Mouse (Mus musculus) hindbrain, postnatal 0 days (tissue): Measurements from ENCODE around the gene Ggt1. TPM values are rescaled to one million over a fixed set of nuclear protein-coding genes. Genes with fewer than 3 reads are reported as not detected.

Experiments used
- ATAC-seq: fragments of 200-750 bp; cut with Nextera tagmentation; 2 replicates; pipeline ENCODE4 v1.8.0; 2017; ENCODE audit warnings: mild to moderate bottlenecking, moderate TSS enrichment, moderate library complexity
- DNase-seq: peaks from one replicate; pipeline ENCODE4 v3.0.0-alpha.2; 2015; ENCODE audit warnings: low spot score
- H3K27ac ChIP-seq: fragments of 300-500 bp; sonication (generic); 2 replicates; pipeline ENCODE4 v1.5.1; 2014; ENCODE audit warnings: mild to moderate bottlenecking
- H3K27me3 ChIP-seq: fragments of 300-500 bp; sonication (generic); 2 replicates; pipeline ENCODE4 v1.6.1; 2014; ENCODE audit warnings: low read length, mixed read lengths; ENCODE audit not compliant: insufficient read depth
- H3K36me3 ChIP-seq: fragments of 300-500 bp; sonication (generic); 2 replicates; pipeline ENCODE4 v1.6.1; 2014; ENCODE audit warnings: low read length, mixed read lengths; ENCODE audit not compliant: insufficient read depth
- H3K4me1 ChIP-seq: fragments of 300-500 bp; sonication (generic); 2 replicates; pipeline ENCODE4 v1.6.1; 2014; ENCODE audit warnings: antibody characterized with exemption, low read length, mixed read lengths; ENCODE audit not compliant: insufficient read depth
- H3K4me2 ChIP-seq: fragments of 300-500 bp; sonication (generic); 2 replicates; pipeline ENCODE4 v1.6.1; 2014; ENCODE audit warnings: low read depth, mild to moderate bottlenecking, low read length, moderate library complexity, mixed read lengths
- H3K4me3 ChIP-seq: fragments of 300-500 bp; sonication (generic); 2 replicates; pipeline ENCODE4 v1.5.1; 2014; ENCODE audit warnings: low read length
- H3K9ac ChIP-seq: fragments of 300-500 bp; sonication (generic); replicated peaks from 2 replicates; pipeline ENCODE4 v1.6.1; 2014; ENCODE audit warnings: mild to moderate bottlenecking, low read length, moderate library complexity, mixed read lengths
- H3K9me3 ChIP-seq: fragments of 300-500 bp; sonication (generic); 2 replicates; pipeline ENCODE4 v1.6.1; 2016; ENCODE audit warnings: low read length, mixed read lengths
- CTCF ChIP-seq: IDR thresholded peaks from 2 replicates; pipeline ENCODE4 v1.5.1; 2016; ENCODE audit warnings: antibody characterized with exemption, control low read depth, low read depth
- WGBS: fragments of 180-500 bp; shearing (Covaris S2); extraction: QIAGEN DNeasy Blood & Tissue Kit; methylation state at CpG from one replicate; pipeline ENCODE4 v1.1.7; 2014; 5-methylcytosine and 5-hydroxymethylcytosine counted together
- polyA plus RNA-seq: library from polyadenylated mRNA; unstranded; fragments of >200 nt; fragmentation: Nextera tagmentation; extraction: Ambion mirVana; gene quantifications from 2 replicates; pipeline ENCODE4 v1.2.1, GENCODE M21; 2015
- total RNA-seq: library from RNA; depleted of rRNA; stranded (reverse); fragments of >200 nt; gene quantifications from 2 replicates; pipeline ENCODE4 v1.2.3, GENCODE M21; 2014

Ggt1 gene
- total and polyA plus RNA-seq, 2 experiments from 2014 or later = 1.0 to 7.6 TPM

GRCm38 (mm10) chr10:75556026-75556425, 5.4 kb upstream of the Ggt1 start:
- Histone ChIP-seq H3K27ac (peak overlapping the region; percentile 68), H3K4me3 (no peak overlapping the region), H3K4me1 (peaks cover 37% of the 10 kb centered on the region), H3K4me2 (no peak overlapping the region), H3K9me3 (no peaks in the 10 kb centered on the region), H3K27me3 (no peaks in the 10 kb centered on the region), H3K36me3 (peaks cover 5% of the 10 kb centered on the region; the same call in 1 of the 2 replicates), H3K9ac (no peak overlapping the region)
- peak; percentile 81 for ATAC-seq
- TF ChIP-seq CTCF = no peak
- peak; percentile 92 for DNase-seq
- WGBS = 14% methylated on average over 9 of the region's 9 CpGs

GRCm38 (mm10) chr10:75558515-75558914, 2.9 kb upstream of the Ggt1 start:
- DNase-seq = peak; percentile 93
- H3K4me1 ChIP-seq = peaks cover 39% of the 10 kb centered on the region
- peak; percentile 57 for ATAC-seq
- peak overlapping the region; percentile 82 for H3K4me2 ChIP-seq
- peak overlapping the region; percentile 66 for H3K4me3 ChIP-seq
- peaks cover 5% of the 10 kb centered on the region; the same call in 1 of the 2 replicates for H3K36me3 ChIP-seq
- WGBS = 17% methylated on average over 3 of the region's 3 CpGs
- H3K27me3 ChIP-seq = no peaks in the 10 kb centered on the region
- H3K9me3 ChIP-seq = no peaks in the 10 kb centered on the region
- TF ChIP-seq CTCF = no peak
- peak overlapping the region; percentile 97 for H3K27ac ChIP-seq
- H3K9ac ChIP-seq = peak overlapping the region; percentile 90

GRCm38 (mm10) chr10:75559041-75559675, 2.2 kb upstream of the Ggt1 start:
- no peaks in the 10 kb centered on the region for H3K27me3 ChIP-seq
- H3K4me1 ChIP-seq = peaks cover 39% of the 10 kb centered on the region
- no peaks in the 10 kb centered on the region; the same call in 1 of the 2 replicates for H3K36me3 ChIP-seq
- H3K27ac ChIP-seq = peak overlapping the region; percentile 97
- H3K4me2 ChIP-seq = peak overlapping the region; percentile 82
- peak overlapping the region; percentile 66 for H3K4me3 ChIP-seq
- TF ChIP-seq CTCF = no peak
- ATAC-seq = peak; percentile 24
- H3K9me3 ChIP-seq = no peaks in the 10 kb centered on the region
- WGBS = 3% methylated on average over 14 of the region's 14 CpGs
- peak overlapping the region; percentile 90 for H3K9ac ChIP-seq
- DNase-seq = peak; percentile 59

GRCm38 (mm10) chr10:75559676-75560548, 1.5 kb upstream of the Ggt1 start, which contains the start of gene Lrrc75b:
Gene Lrrc75b (minus strand): TSS chr10:75560330.
- 2% methylated on average over 53 of the region's 75 CpGs for WGBS
- ATAC-seq (peak; percentile 52), DNase-seq (peak; percentile 78)
- Histone ChIP-seq H3K4me3 (peak within 1 kb of the TSS; percentile 66), H3K27ac (peak within 1 kb of the TSS; percentile 97), H3K9me3 (no peaks in the 10 kb centered on the region), H3K36me3 (no peaks in the 10 kb centered on the region; the same call in 1 of the 2 replicates), H3K4me2 (peak within 1 kb of the TSS; percentile 82), H3K4me1 (peaks cover 39% of the 10 kb centered on the region), H3K27me3 (no peaks in the 10 kb centered on the region), H3K9ac (peak within 1 kb of the TSS; percentile 90)
- TF ChIP-seq CTCF = no peak

- Histone ChIP-seq H3K27me3 (no peaks in the 10 kb centered on the region), H3K36me3 (no peaks in the 10 kb centered on the region), H3K9ac (peak overlapping the region; percentile 90; the same call in 1 of the 2 replicates), H3K4me2 (peak overlapping the region; percentile 82), H3K4me3 (peak overlapping the region; percentile 66), H3K27ac (peak overlapping the region; percentile 97), H3K4me1 (peaks cover 39% of the 10 kb centered on the region), H3K9me3 (no peaks in the 10 kb centered on the region)
- WGBS = 10% methylated on average over 6 of the region's 6 CpGs
- peak; percentile 42 for DNase-seq
- ATAC-seq = peak; percentile 24
- TF ChIP-seq CTCF = no peak
Observed at GRCm38 (mm10) chr10:75560549-75560899, 880 bp upstream of the Ggt1 start.

- no peaks in the 10 kb centered on the region for H3K36me3 ChIP-seq
- H3K4me2 ChIP-seq = no peak overlapping the region
- no peak for DNase-seq
- H3K4me1 ChIP-seq = peaks cover 18% of the 10 kb centered on the region
- no peak for TF ChIP-seq CTCF
- no peaks in the 10 kb centered on the region for H3K27me3 ChIP-seq
- H3K9me3 ChIP-seq = no peaks in the 10 kb centered on the region
- H3K9ac ChIP-seq = no peak overlapping the region
- H3K4me3 ChIP-seq = no peak overlapping the region
- no peak for ATAC-seq
- H3K27ac ChIP-seq = no peak overlapping the region
- WGBS = 89% methylated on average over 8 of the region's 8 CpGs
Observed at GRCm38 (mm10) chr10:75562596-75562995, 1.2 kb downstream of the Ggt1 start.
